Mouse (Mus musculus) forebrain, postnatal 0 days (tissue): Measurements from ENCODE around the gene Fkbp14. TPM values are rescaled to one million over a fixed set of nuclear protein-coding genes. Genes with fewer than 3 reads are reported as not detected.

Experiments
- ATAC-seq: fragments of 200-750 bp; cut with Nextera tagmentation; 2 replicates; pipeline ENCODE4 v1.8.0; 2017; ENCODE audit warnings: mild to moderate bottlenecking, moderate library complexity
- DNase-seq: peaks from one replicate; pipeline ENCODE4 v3.0.0-alpha.2; 2015
- H3K27ac ChIP-seq: fragments of 300-500 bp; sonication (generic); 2 replicates; pipeline ENCODE4 v1.5.1; 2014; ENCODE audit warnings: low read depth, mild to moderate bottlenecking, antibody characterized with exemption, low read length, moderate library complexity, mixed read lengths
- H3K27me3 ChIP-seq: fragments of 300-500 bp; sonication (generic); 2 replicates; pipeline ENCODE4 v1.6.1; 2014; ENCODE audit warnings: mild to moderate bottlenecking, low read length, mixed read lengths; ENCODE audit not compliant: insufficient read depth
- H3K36me3 ChIP-seq: fragments of 300-500 bp; sonication (generic); 2 replicates; pipeline ENCODE4 v1.6.1; 2014; ENCODE audit warnings: mild to moderate bottlenecking, moderate library complexity; ENCODE audit not compliant: insufficient read depth
- H3K4me1 ChIP-seq: fragments of 300-500 bp; sonication (generic); 2 replicates; pipeline ENCODE4 v1.6.1; 2014; ENCODE audit warnings: antibody characterized with exemption; ENCODE audit not compliant: insufficient read depth
- H3K4me2 ChIP-seq: fragments of 300-500 bp; sonication (generic); 2 replicates; pipeline ENCODE4 v1.6.1; 2014; ENCODE audit warnings: low read depth, mild to moderate bottlenecking, moderate library complexity
- H3K4me3 ChIP-seq: fragments of 300-500 bp; sonication (generic); 2 replicates; pipeline ENCODE4 v1.5.1; 2014; ENCODE audit warnings: low read depth, low read length, mixed read lengths
- H3K9ac ChIP-seq: fragments of 300-500 bp; sonication (generic); 2 replicates; pipeline ENCODE4 v1.6.1; 2014; ENCODE audit warnings: mild to moderate bottlenecking
- H3K9me3 ChIP-seq: fragments of 300-500 bp; sonication (generic); 2 replicates; pipeline ENCODE4 v1.6.1; 2016; ENCODE audit warnings: low read length
- CTCF ChIP-seq: sonication (generic); IDR thresholded peaks from 2 replicates; pipeline ENCODE4 v1.5.1; 2016; ENCODE audit warnings: antibody characterized with exemption, control low read depth, low read depth
- WGBS: fragments of 180-500 bp; shearing (Covaris S2); extraction: QIAGEN DNeasy Blood & Tissue Kit; methylation state at CpG from one replicate; pipeline ENCODE4 v1.1.7; 2014; 5-methylcytosine and 5-hydroxymethylcytosine counted together
- polyA plus RNA-seq: library from polyadenylated mRNA; unstranded; fragments of >200 nt; fragmentation: Nextera tagmentation; extraction: Ambion mirVana; gene quantifications from 2 replicates; pipeline ENCODE4 v1.2.1, GENCODE M21; 2015
- total RNA-seq: library from RNA; depleted of rRNA; stranded (reverse); fragments of >200 nt; gene quantifications from 2 replicates; pipeline ENCODE4 v1.2.3, GENCODE M21; 2014

The Fkbp14 gene
- total and polyA plus RNA-seq, 2 experiments from 2014 or later = 4.5 to 9.6 TPM

DNA sequence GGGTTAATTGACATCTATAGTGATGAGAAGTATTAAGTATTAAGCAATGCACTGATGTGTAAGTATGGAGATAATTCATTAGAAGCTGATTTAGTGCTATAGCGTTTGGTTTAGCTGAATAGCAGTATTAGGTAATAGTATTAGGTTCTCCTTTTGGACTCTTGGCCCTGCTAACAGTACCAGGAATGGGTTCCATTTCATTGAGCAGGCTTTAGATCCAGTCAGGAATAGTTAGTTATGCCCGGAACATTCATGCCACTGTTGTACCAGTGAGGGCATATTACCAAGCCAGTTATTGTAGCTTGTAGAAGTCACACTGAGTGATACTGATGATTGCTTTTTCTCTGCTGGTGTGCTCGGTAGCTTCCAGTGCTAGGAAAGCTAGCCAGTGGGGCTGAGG lies 603 bp upstream of the Fkbp14 start:
- TF ChIP-seq CTCF = no peak
- Histone ChIP-seq H3K27me3 (no peaks in the 10 kb centered on the region), H3K27ac (no peak overlapping the region), H3K36me3 (no peaks in the 10 kb centered on the region), H3K9ac (no peak overlapping the region), H3K4me1 (peaks cover 20% of the 10 kb centered on the region), H3K4me3 (no peak overlapping the region), H3K9me3 (no peaks in the 10 kb centered on the region), H3K4me2 (no peak overlapping the region)
- WGBS = 81% methylated on average over 3 of the region's 3 CpGs
- no peak for DNase-seq
- ATAC-seq = no peak

DNA sequence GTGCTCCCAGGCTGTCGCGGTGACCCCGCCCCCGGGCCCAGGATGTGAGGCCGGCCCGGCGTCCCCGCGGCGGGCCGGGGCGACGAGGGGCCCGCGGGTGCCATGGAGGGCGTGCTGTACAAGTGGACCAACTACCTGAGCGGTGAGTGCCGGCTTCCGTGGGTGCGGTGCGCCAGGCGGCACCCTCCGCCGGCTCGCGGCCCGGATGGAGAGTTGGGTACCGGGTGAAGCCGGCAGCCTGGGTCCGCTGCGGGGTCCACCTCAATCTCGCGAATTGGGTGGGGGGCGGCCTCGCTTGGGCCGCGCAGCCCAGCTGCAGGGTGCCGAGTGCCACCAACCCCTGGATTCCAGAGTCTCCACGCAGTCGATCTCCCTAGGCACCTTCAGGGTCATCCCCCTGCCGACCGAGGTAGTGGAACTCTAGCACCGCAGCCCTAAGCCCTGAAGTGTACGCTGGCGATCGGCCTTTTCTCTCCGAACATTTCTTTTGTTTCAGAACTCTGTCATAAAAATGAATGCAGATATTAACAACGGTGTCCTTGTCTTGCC lies 1.7 kb downstream of the Fkbp14 start:
- TF ChIP-seq CTCF = no peak
- no peaks in the 10 kb centered on the region for H3K27me3 ChIP-seq
- no peaks in the 10 kb centered on the region for H3K36me3 ChIP-seq
- peak overlapping the region; percentile 87 for H3K4me3 ChIP-seq
- H3K4me1 ChIP-seq = peaks cover 22% of the 10 kb centered on the region
- no peaks in the 10 kb centered on the region for H3K9me3 ChIP-seq
- 0 out of 2 replicates have a peak overlapping the region, but pooled peaks have one; percentile 29 for H3K27ac ChIP-seq
- 5% methylated on average over 47 of the region's 48 CpGs for WGBS
- ATAC-seq (no peak), DNase-seq (no peak)
- H3K9ac ChIP-seq = peak overlapping the region; percentile 74
- peak overlapping the region; percentile 88 for H3K4me2 ChIP-seq

DNA sequence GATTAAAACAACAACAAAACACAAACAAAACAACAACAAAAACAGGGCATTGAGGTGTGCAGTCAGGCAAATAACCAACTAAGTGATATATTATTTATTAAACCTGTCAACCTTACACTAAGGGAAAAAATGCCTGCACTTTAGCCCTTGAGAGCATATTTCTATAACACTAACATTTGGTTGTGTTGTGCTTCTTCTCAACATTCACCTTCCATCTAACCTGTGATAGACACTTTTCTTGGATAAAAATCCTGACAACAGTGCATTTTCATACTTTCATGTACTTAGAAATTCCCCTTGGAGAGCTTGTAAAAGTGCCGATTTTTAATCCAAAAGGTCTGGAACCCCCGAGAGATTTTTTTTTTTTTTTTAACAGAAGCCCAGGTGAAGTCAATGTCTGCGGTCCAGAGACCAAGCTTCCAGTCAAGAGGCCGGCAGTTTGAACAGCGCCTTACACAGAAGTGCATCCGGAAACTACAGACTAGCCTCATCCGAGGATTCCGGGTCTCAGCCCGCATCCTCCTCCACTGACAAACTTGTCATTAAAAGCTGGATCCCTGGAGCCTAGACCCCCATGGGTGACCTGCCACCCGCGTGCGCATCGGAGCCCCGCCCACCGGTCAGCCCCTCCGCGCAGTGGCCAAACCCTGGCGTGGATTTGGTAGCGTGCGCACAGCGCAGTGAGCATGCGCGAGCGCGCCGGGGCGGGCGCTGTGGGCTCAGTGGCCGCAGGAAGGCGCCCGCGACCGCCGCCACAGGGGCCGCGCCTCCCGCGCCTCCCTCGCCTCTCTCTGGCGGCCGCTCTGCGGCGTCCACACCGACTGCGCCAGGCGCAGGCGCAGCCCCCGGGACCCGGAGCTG lies 2.4 kb downstream of the Fkbp14 start, which contains the start of gene Plekha8:
Gene Plekha8, plus strand, starts transcription at position 643 of the 861 bp plus-strand sequence.
- H3K36me3 ChIP-seq = no peaks in the 10 kb centered on the region
- WGBS = under 1% methylated on average over 49 of the region's 49 CpGs
- 0 out of 2 replicates have a peak within 1 kb of the TSS, but pooled peaks have one; percentile 29 for H3K27ac ChIP-seq
- peak; percentile 94 for DNase-seq
- peak; percentile 48 for TF ChIP-seq CTCF
- peak within 1 kb of the TSS; percentile 87 for H3K4me3 ChIP-seq
- H3K9me3 ChIP-seq = no peaks in the 10 kb centered on the region
- peak; percentile 88 for ATAC-seq
- peaks cover 22% of the 10 kb centered on the region for H3K4me1 ChIP-seq
- H3K27me3 ChIP-seq = no peaks in the 10 kb centered on the region
- peak within 1 kb of the TSS; percentile 74 for H3K9ac ChIP-seq
- peak within 1 kb of the TSS; percentile 88 for H3K4me2 ChIP-seq

DNA sequence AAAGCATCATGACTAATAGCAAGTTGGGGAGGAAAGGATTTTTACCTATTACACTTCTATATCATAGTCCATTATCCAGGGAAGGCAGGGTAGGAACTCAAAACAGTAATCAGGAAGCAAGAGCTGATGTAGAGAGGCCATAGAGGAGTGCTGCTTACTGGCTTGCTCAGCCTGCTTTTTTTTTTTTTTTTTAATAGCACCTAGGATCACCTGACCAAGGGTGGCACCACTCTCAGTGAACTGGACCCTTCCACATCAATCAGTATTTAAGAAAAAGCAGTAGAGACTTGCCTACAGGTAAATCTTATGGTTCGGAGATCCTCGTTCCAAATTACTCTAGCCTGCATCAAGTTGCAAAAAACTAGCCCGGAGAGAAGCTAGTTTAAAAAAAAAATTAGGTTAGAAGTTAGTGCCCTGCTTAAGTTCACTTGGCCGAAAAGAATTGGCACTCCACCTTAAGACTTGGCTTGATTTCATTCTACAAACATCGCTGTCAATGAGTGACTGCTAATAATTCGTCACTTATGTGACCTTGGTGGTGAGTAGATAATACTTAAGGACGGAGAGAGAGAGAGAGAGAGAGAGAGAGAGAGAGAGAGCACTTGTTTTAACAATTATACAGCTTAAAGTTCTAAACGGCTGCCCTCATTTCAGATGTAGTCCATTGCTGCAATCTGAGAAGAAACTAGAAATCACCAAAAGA lies 3.2 kb downstream of the Fkbp14 start:
- WGBS = 57% methylated on average over 8 of the region's 8 CpGs
- H3K9ac ChIP-seq = peak overlapping the region; percentile 60; the same call in 1 of the 2 replicates
- peaks cover 22% of the 10 kb centered on the region for H3K4me1 ChIP-seq
- ATAC-seq (no peak), DNase-seq (no peak)
- TF ChIP-seq CTCF = no peak
- no peaks in the 10 kb centered on the region for H3K27me3 ChIP-seq
- H3K9me3 ChIP-seq = no peaks in the 10 kb centered on the region
- H3K4me2 ChIP-seq = peak overlapping the region; percentile 88
- no peak overlapping the region for H3K27ac ChIP-seq
- H3K4me3 ChIP-seq = peak overlapping the region; percentile 66
- no peaks in the 10 kb centered on the region for H3K36me3 ChIP-seq

DNA sequence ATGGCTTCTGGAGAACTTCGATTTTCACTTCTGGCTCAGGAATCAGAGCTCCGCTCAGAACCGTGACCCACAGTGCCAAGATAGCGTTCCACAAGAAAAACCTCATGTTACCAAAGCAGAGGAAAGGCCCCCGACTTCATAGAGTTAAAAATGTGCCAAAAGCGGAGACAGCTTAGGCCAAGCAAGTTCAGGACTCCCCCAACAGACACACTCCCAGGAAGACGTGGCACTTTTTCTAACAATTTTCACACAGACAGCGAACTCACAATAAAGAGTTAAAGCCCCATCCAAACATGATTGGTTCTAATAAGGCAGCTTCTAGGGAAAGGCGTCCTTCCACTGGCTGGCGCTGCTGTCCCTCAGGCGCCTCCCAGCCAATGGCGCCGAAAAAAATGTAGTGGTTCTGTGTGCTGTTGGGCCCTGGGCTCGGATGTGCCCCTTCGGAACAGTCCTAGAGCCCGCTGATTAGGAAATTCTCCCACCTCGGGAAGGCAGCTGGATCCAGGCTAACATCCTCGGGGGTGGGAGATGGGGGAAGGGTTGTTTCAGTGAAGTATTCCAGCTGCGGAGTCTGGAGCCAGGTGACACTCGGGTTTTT lies 4.1 kb downstream of the Fkbp14 start:
- Histone ChIP-seq H3K4me2 (peak overlapping the region; percentile 79), H3K36me3 (no peaks in the 10 kb centered on the region), H3K9ac (peak overlapping the region; percentile 60), H3K27ac (peak overlapping the region; percentile 70; the same call in 1 of the 2 replicates), H3K9me3 (no peaks in the 10 kb centered on the region), H3K4me3 (peak overlapping the region; percentile 66), H3K4me1 (peaks cover 22% of the 10 kb centered on the region), H3K27me3 (no peaks in the 10 kb centered on the region)
- ATAC-seq = peak; percentile 95
- TF ChIP-seq CTCF = no peak; the same call in 1 of the 2 replicates
- DNase-seq = peak; percentile 94
- under 1% methylated on average over 20 of the region's 20 CpGs for WGBS

DNA sequence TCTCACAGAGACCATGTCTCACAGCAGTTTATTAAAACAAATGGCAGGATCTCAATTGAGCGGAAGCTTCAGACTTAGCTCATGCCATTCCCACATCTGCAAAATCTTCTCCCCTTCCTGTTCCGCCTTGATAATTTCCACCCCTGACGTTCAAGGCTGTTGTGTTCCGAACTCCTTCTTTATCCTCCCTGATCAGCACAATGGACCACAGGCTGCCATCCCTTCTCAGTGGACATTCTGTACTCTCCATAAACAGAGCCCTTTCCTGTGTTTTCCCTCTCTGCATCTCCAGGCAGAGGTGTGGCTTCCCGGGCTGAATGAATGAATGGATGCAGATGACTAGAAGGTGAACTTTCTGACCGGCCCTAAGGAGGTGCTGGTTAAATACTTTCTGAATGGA lies 5.3 kb downstream of the Fkbp14 start:
- WGBS = 36% methylated on average over 6 of the region's 6 CpGs
- Histone ChIP-seq H3K4me1 (peaks cover 15% of the 10 kb centered on the region), H3K27me3 (no peaks in the 10 kb centered on the region), H3K4me3 (no peak overlapping the region), H3K27ac (no peak overlapping the region), H3K9me3 (no peaks in the 10 kb centered on the region), H3K4me2 (0 out of 2 replicates have a peak overlapping the region, but pooled peaks have one; percentile 3), H3K9ac (no peak overlapping the region), H3K36me3 (no peaks in the 10 kb centered on the region)
- no peak for ATAC-seq
- no peak for DNase-seq
- TF ChIP-seq CTCF = no peak
